Mouse (Mus musculus): ENCODE measurements around the gene Lrrfip1. TPM values are rescaled to one million over a fixed set of nuclear protein-coding genes. Genes with fewer than 3 reads are reported as not detected.

The Lrrfip1 gene
- polyA plus RNA-seq (2012; rRNA removed), result 50.7 and 52.3 TPM in 2 replicates

- no peaks in the 10 kb centered on the region for H3K27me3 ChIP-seq (ENCODE audit: control insufficient read depth, insufficient read depth, low read length)
- H3K4me3 ChIP-seq (replicated peaks; ENCODE audit: insufficient read depth, low read depth, low read length), result peak within 1 kb of the TSS; percentile 73
- TF ChIP-seq CTCF (IDR thresholded peaks at IDR 0.05; ENCODE audit: borderline replicate concordance, insufficient read depth, low read depth, low read length) (no peak), POLR2A (IDR thresholded peaks at IDR 0.05; ENCODE audit: borderline replicate concordance, insufficient read depth, low read length) (0 out of 2 replicates have a peak, but pooled peaks have one; percentile 25)
- no peaks in the 10 kb centered on the region; the same call in 1 of the 2 replicates for H3K4me1 ChIP-seq (ENCODE audit: control insufficient read depth, insufficient read depth, low read length)
- no peak within 1 kb of the TSS for H3K27ac ChIP-seq (ENCODE audit: insufficient read depth, low read length)
- 2% methylated on average over 59 of the region's 59 CpGs for WGBS
- peak; percentile 57 to 63 for DNase-seq
Observed at GRCm38 (mm10) chr1:90998268-90998890, at the start of gene Lrrfip1. Lrrfip1 (plus strand) TSS chr1:90998737.

DNA sequence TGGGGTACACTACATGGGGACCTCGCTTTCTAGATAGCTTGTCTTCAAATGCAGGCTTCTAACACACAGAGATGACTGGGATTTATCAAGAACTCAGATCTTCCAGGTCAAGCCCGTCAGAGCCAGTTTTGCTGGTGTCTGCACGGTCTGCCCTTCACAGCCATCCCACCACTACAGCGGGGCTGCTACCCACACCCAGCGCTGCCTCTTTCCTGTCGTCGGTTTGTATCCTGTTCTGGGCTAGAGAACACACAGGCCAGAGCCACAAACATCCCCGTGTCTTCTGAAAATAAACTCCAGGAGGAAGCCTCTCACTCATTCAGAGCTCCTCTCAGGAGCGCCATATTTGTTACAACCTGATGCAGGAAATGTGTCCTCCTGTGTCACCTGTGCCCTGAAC lies 49.2 kb upstream of the Lrrfip1 start:
- 82% methylated on average over 9 of the region's 9 CpGs for WGBS
- TF ChIP-seq POLR2A (IDR thresholded peaks at IDR 0.05; ENCODE audit: borderline replicate concordance, insufficient read depth, low read length) (no peak), CTCF (IDR thresholded peaks at IDR 0.05; ENCODE audit: borderline replicate concordance, insufficient read depth, low read depth, low read length) (no peak)
- no peak for DNase-seq
- H3K4me1 ChIP-seq (ENCODE audit: control insufficient read depth, insufficient read depth, low read length), result no peaks in the 10 kb centered on the region
- H3K4me3 ChIP-seq (replicated peaks; ENCODE audit: insufficient read depth, low read depth, low read length), result no peak overlapping the region
- no peak overlapping the region for H3K27ac ChIP-seq (ENCODE audit: insufficient read depth, low read length)
- H3K27me3 ChIP-seq (ENCODE audit: control insufficient read depth, insufficient read depth, low read length), result peaks cover 2% of the 10 kb centered on the region; the same call in 1 of the 2 replicates

GRCm38 (mm10) chr1:90951670-90952069 lies 46.9 kb upstream of the Lrrfip1 start:
- no peak for DNase-seq
- Histone ChIP-seq H3K27me3 (ENCODE audit: control insufficient read depth, insufficient read depth, low read length) (no peaks in the 10 kb centered on the region), H3K4me1 (ENCODE audit: control insufficient read depth, insufficient read depth, low read length) (no peaks in the 10 kb centered on the region), H3K27ac (ENCODE audit: insufficient read depth, low read length) (no peak overlapping the region), H3K4me3 (replicated peaks; ENCODE audit: insufficient read depth, low read depth, low read length) (no peak overlapping the region)
- TF ChIP-seq CTCF (IDR thresholded peaks at IDR 0.05; ENCODE audit: borderline replicate concordance, insufficient read depth, low read depth, low read length) (no peak), POLR2A (IDR thresholded peaks at IDR 0.05; ENCODE audit: borderline replicate concordance, insufficient read depth, low read length) (no peak)
- 78% methylated on average over 7 of the region's 7 CpGs for WGBS

DNA sequence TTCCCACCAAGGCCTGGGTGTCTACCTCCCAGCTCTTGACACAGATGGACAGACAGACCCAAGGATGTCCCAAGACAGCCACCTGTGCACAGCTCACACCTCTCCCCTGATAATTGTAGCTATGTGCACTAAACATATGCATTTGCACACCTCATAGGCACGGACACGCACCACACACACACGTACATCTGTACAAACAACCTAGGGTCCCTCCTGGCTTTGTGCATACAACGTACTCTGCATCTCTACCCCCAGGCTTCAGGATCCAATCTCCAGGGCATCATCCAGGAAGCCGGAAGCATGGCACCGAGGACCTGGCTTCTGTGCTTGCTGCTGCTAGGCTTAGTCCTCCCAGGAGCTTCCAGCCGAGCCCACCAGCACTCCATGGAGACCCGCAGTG lies 45.7 kb upstream of the Lrrfip1 start, which contains the start of gene Prlh:
TSS of gene Prlh (plus strand) at position 301 of the 400 bp plus-strand sequence.
- Histone ChIP-seq H3K27me3 (ENCODE audit: control insufficient read depth, insufficient read depth, low read length) (no peaks in the 10 kb centered on the region), H3K4me3 (replicated peaks; ENCODE audit: insufficient read depth, low read depth, low read length) (no peak within 1 kb of the TSS), H3K4me1 (ENCODE audit: control insufficient read depth, insufficient read depth, low read length) (no peaks in the 10 kb centered on the region), H3K27ac (ENCODE audit: insufficient read depth, low read length) (no peak within 1 kb of the TSS)
- no peak for TF ChIP-seq POLR2A (IDR thresholded peaks at IDR 0.05; ENCODE audit: borderline replicate concordance, insufficient read depth, low read length)
- TF ChIP-seq CTCF (IDR thresholded peaks at IDR 0.05; ENCODE audit: borderline replicate concordance, insufficient read depth, low read depth, low read length), result no peak
- WGBS, result 44% methylated on average over 8 of the region's 8 CpGs
- DNase-seq, result no peak

DNA sequence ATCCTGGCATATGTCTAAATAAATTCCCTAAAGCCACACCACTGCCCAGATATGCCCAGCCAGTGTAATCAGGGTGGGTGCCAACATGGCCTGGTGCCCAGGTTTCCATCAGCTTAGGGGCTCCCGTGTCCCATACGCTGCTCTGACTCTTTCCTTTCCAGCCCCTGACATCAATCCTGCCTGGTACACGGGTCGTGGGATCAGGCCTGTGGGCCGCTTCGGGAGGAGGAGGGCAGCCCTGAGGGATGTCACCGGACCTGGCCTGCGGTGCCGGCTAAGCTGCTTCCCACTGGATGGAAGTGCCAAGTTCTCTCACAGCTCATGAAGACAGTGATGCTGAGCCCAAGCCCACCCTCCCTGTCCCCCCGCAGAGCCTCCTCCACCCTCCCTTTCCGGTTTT lies 44.8 kb upstream of the Lrrfip1 start:
- TF ChIP-seq POLR2A (IDR thresholded peaks at IDR 0.05; ENCODE audit: borderline replicate concordance, insufficient read depth, low read length) (no peak), CTCF (IDR thresholded peaks at IDR 0.05; ENCODE audit: borderline replicate concordance, insufficient read depth, low read depth, low read length) (no peak)
- WGBS, result 7% methylated on average over 11 of the region's 11 CpGs

GRCm38 (mm10) chr1:90956245-90957096 lies 42.1 kb upstream of the Lrrfip1 start:
- whole genome bisulfite sequencing, result 35% methylated on average over 7 of the region's 7 CpGs
- Histone ChIP-seq H3K4me3 (replicated peaks; ENCODE audit: insufficient read depth, low read depth, low read length) (no peak overlapping the region), H3K27me3 (ENCODE audit: control insufficient read depth, insufficient read depth, low read length) (no peaks in the 10 kb centered on the region), H3K27ac (ENCODE audit: insufficient read depth, low read length) (no peak overlapping the region), H3K4me1 (ENCODE audit: control insufficient read depth, insufficient read depth, low read length) (no peaks in the 10 kb centered on the region)
- peak; percentile 47 to 61 for DNase-seq
- TF ChIP-seq POLR2A (IDR thresholded peaks at IDR 0.05; ENCODE audit: borderline replicate concordance, insufficient read depth, low read length) (no peak), CTCF (IDR thresholded peaks at IDR 0.05; ENCODE audit: borderline replicate concordance, insufficient read depth, low read depth, low read length) (peak; percentile 81)

More for the DNA sequence above, 44.8 kb upstream of the Lrrfip1 start:
- H3K27ac ChIP-seq (ENCODE audit: insufficient read depth, low read length), result no peak overlapping the region
- no peaks in the 10 kb centered on the region for H3K4me1 ChIP-seq (ENCODE audit: control insufficient read depth, insufficient read depth, low read length)
- H3K27me3 ChIP-seq (ENCODE audit: control insufficient read depth, insufficient read depth, low read length), result no peaks in the 10 kb centered on the region
- no peak overlapping the region for H3K4me3 ChIP-seq (replicated peaks; ENCODE audit: insufficient read depth, low read depth, low read length)
- DNase-seq, result no peak

- DNase-seq, result no peak
- Histone ChIP-seq H3K4me3 (replicated peaks; ENCODE audit: insufficient read depth, low read depth, low read length) (no peak overlapping the region), H3K27me3 (ENCODE audit: control insufficient read depth, insufficient read depth, low read length) (no peaks in the 10 kb centered on the region), H3K27ac (ENCODE audit: insufficient read depth, low read length) (no peak overlapping the region), H3K4me1 (ENCODE audit: control insufficient read depth, insufficient read depth, low read length) (no peaks in the 10 kb centered on the region; the same call in 1 of the 2 replicates)
- TF ChIP-seq CTCF (IDR thresholded peaks at IDR 0.05; ENCODE audit: borderline replicate concordance, insufficient read depth, low read depth, low read length) (no peak), POLR2A (IDR thresholded peaks at IDR 0.05; ENCODE audit: borderline replicate concordance, insufficient read depth, low read length) (no peak)
- 62% methylated on average over 4 of the region's 4 CpGs for WGBS
Observed at GRCm38 (mm10) chr1:90962526-90962925, 36.0 kb upstream of the Lrrfip1 start.
